Mouse (Mus musculus) CH12.LX (cell line): ENCODE results near the gene Tmco3. TPM values are rescaled to one million over a fixed set of nuclear protein-coding genes. Genes with fewer than 3 reads are reported as not detected.

Experiments used
- DNase-seq: peaks from one replicate; pipeline ENCODE4 v3.0.0-alpha.2; 2013; ENCODE audit errors: extremely low read depth
- H3K27ac ChIP-seq: 2 replicates; pipeline ENCODE4 v1.5.1; 2012; ENCODE audit warnings: low read depth, mild to moderate bottlenecking, control low read depth, moderate library complexity; ENCODE audit not compliant: insufficient read depth
- H3K27me3 ChIP-seq: replicated peaks from 2 replicates; pipeline ENCODE3; 2012; ENCODE audit warnings: inconsistent platforms
- H3K36me3 ChIP-seq, 2 experiments: replicated peaks in 1 of 2; 2 replicates each; pipeline versions ENCODE3 to v1.6.1; 2012; ENCODE audit warnings: inconsistent platforms in 1 of 2, low read length in 1 of 2, mild to moderate bottlenecking in 1 of 2, mixed read lengths in 1 of 2, moderate library complexity in 1 of 2; ENCODE audit not compliant: control insufficient read depth in 1 of 2, insufficient read depth in 1 of 2
- H3K4me1 ChIP-seq, 2 experiments: 2 replicates each; pipeline ENCODE4 v1.6.1; 2012; ENCODE audit warnings: inconsistent platforms in 1 of 2, moderate library complexity in 1 of 2; ENCODE audit not compliant: insufficient read depth in 2 of 2, control insufficient read depth in 1 of 2
- H3K4me2 ChIP-seq: 2 replicates; pipeline ENCODE4 v1.6.1; 2012; ENCODE audit warnings: low read depth, mild to moderate bottlenecking, control low read depth; ENCODE audit not compliant: poor library complexity, insufficient read depth, severe bottlenecking
- H3K4me3 ChIP-seq, 3 experiments: fragments of 150-350 bp in 1 of 3; sonication (generic) in 1 of 3; replicated peaks in 1 of 3; 2 replicates each; pipeline versions ENCODE3 to v1.5.1; 2011 to 2012; ENCODE audit warnings: low read depth in 2 of 3, low read length in 2 of 3, mild to moderate bottlenecking in 2 of 3, moderate library complexity in 2 of 3, control low read depth in 1 of 3, improper control_type of control experiment in 1 of 3, inconsistent platforms in 1 of 3, mixed read lengths in 1 of 3; ENCODE audit not compliant: poor library complexity in 1 of 3
- H3K79me2 ChIP-seq: replicated peaks from 2 replicates; pipeline ENCODE4 v1.6.1; 2012; ENCODE audit warnings: mild to moderate bottlenecking, moderate library complexity; ENCODE audit not compliant: control insufficient read depth, poor library complexity, insufficient read depth, severe bottlenecking; ENCODE audit errors: extremely low read depth
- H3K9ac ChIP-seq: 2 replicates; pipeline ENCODE4 v1.6.1; 2012; ENCODE audit warnings: low read depth, mild to moderate bottlenecking, control low read depth, moderate library complexity; ENCODE audit not compliant: insufficient read depth
- H3K9me3 ChIP-seq: replicated peaks from 2 replicates; pipeline ENCODE3; 2012; ENCODE audit warnings: low read length, inconsistent platforms, mixed read lengths
- BHLHE40 ChIP-seq: IDR thresholded peaks from 2 replicates; pipeline ENCODE4 v1.6.1; 2011; ENCODE audit warnings: mild to moderate bottlenecking, low read depth, low read length, improper control_type of control experiment
- CHD1 ChIP-seq: IDR thresholded peaks from 2 replicates; pipeline ENCODE4 v1.6.1; 2012; ENCODE audit warnings: low read depth, low read length, improper control_type of control experiment, inconsistent platforms
- CHD2 ChIP-seq: IDR thresholded peaks from 2 replicates; pipeline ENCODE4 v1.6.1; 2011; ENCODE audit warnings: low read length, improper control_type of control experiment
- CTCF ChIP-seq, 2 experiments: IDR thresholded peaks in 1 of 2; conservative IDR thresholded peaks in 1 of 2; 2 replicates each; pipeline ENCODE4 v1.5.1; 2011 to 2012; ENCODE audit warnings: low read depth in 2 of 2, low read length in 2 of 2, improper control_type of control experiment in 1 of 2, inconsistent platforms in 1 of 2, mild to moderate bottlenecking in 1 of 2, moderate library complexity in 1 of 2
- ELF1 ChIP-seq: IDR thresholded peaks from 2 replicates; pipeline ENCODE4 v1.6.1; 2014; ENCODE audit warnings: low read depth, mild to moderate bottlenecking, inconsistent platforms, low read length, improper control_type of control experiment
- EP300 ChIP-seq: IDR thresholded peaks from 2 replicates; pipeline ENCODE4 v1.6.1; 2011; ENCODE audit warnings: low read length, improper control_type of control experiment
- ETS1 ChIP-seq: conservative IDR thresholded peaks from 2 replicates; pipeline ENCODE4 v1.6.1; 2012; ENCODE audit warnings: low read depth, mild to moderate bottlenecking, inconsistent platforms, low read length, improper control_type of control experiment, moderate library complexity
- HCFC1 ChIP-seq: IDR thresholded peaks from 2 replicates; pipeline ENCODE4 v1.6.1; 2012; ENCODE audit warnings: low read depth, mild to moderate bottlenecking, inconsistent platforms, low read length, improper control_type of control experiment
- IRF4 ChIP-seq: IDR thresholded peaks from 2 replicates; pipeline ENCODE4 v1.6.1; 2014; ENCODE audit warnings: low read depth, mild to moderate bottlenecking, inconsistent platforms, low read length, improper control_type of control experiment
- JUN ChIP-seq: IDR thresholded peaks from 2 replicates; pipeline ENCODE4 v1.6.1; 2011; ENCODE audit warnings: low read depth, mild to moderate bottlenecking, low read length, improper control_type of control experiment, moderate library complexity; ENCODE audit not compliant: insufficient read depth
- JUND ChIP-seq: conservative IDR thresholded peaks from 2 replicates; pipeline ENCODE4 v1.6.1; 2011; ENCODE audit warnings: low read depth, low read length, improper control_type of control experiment
- MAFK ChIP-seq: IDR thresholded peaks from 2 replicates; pipeline ENCODE4 v1.6.1; 2011; ENCODE audit warnings: low read length, improper control_type of control experiment; ENCODE audit not compliant: insufficient replicate concordance
- MAX ChIP-seq: IDR thresholded peaks from 2 replicates; pipeline ENCODE4 v1.6.1; 2011; ENCODE audit warnings: low read length, improper control_type of control experiment
- MAZ ChIP-seq: IDR thresholded peaks from 2 replicates; pipeline ENCODE4 v1.6.1; 2012; ENCODE audit warnings: low read depth, mild to moderate bottlenecking, inconsistent platforms, low read length, improper control_type of control experiment, moderate library complexity
- MEF2A ChIP-seq: IDR thresholded peaks from 2 replicates; pipeline ENCODE4 v1.6.1; 2014; ENCODE audit warnings: low read depth, mild to moderate bottlenecking, inconsistent platforms, low read length, improper control_type of control experiment, borderline replicate concordance
- MYC ChIP-seq: IDR thresholded peaks from 2 replicates; pipeline ENCODE4 v1.6.1; 2011; ENCODE audit warnings: low read depth, mild to moderate bottlenecking, improper control_type of control experiment, low read length
- NELFE ChIP-seq: IDR thresholded peaks from 2 replicates; pipeline ENCODE4 v1.6.1; 2011; ENCODE audit warnings: low read depth, low read length, improper control_type of control experiment
- NRF1 ChIP-seq: IDR thresholded peaks from 2 replicates; pipeline ENCODE4 v1.6.1; 2014; ENCODE audit warnings: low read depth, mild to moderate bottlenecking, inconsistent platforms, low read length, improper control_type of control experiment, moderate library complexity
- PAX5 ChIP-seq: IDR thresholded peaks from 2 replicates; pipeline ENCODE4 v1.6.1; 2012; ENCODE audit warnings: low read length, inconsistent platforms, mixed read lengths
- POLR2A ChIP-seq: IDR thresholded peaks from 2 replicates; pipeline ENCODE4 v1.6.1; 2011; ENCODE audit warnings: low read depth, mild to moderate bottlenecking, improper control_type of control experiment, low read length
- POLR2AphosphoS2 ChIP-seq: IDR thresholded peaks from 2 replicates; pipeline ENCODE4 v1.6.1; 2011; ENCODE audit warnings: low read depth, low read length, improper control_type of control experiment
- RAD21 ChIP-seq: IDR thresholded peaks from 2 replicates; pipeline ENCODE4 v1.6.1; 2011; ENCODE audit warnings: low read depth, mild to moderate bottlenecking, low read length, improper control_type of control experiment, moderate library complexity
- RCOR1 ChIP-seq: conservative IDR thresholded peaks from 2 replicates; pipeline ENCODE4 v1.6.1; 2012; ENCODE audit warnings: low read depth, mild to moderate bottlenecking, inconsistent platforms, low read length, improper control_type of control experiment
- SIN3A ChIP-seq: IDR thresholded peaks from 2 replicates; pipeline ENCODE4 v1.6.1; 2012; ENCODE audit warnings: low read length, improper control_type of control experiment, inconsistent platforms
- SMC3 ChIP-seq: IDR thresholded peaks from 2 replicates; pipeline ENCODE4 v1.6.1; 2011; ENCODE audit warnings: low read depth, low read length, improper control_type of control experiment
- TBP ChIP-seq: conservative IDR thresholded peaks from 2 replicates; pipeline ENCODE4 v1.6.1; 2011; ENCODE audit warnings: low read depth, low read length, improper control_type of control experiment
- TCF12 ChIP-seq: IDR thresholded peaks from 2 replicates; pipeline ENCODE4 v1.6.1; 2014; ENCODE audit warnings: low read depth, mild to moderate bottlenecking, inconsistent platforms, low read length, improper control_type of control experiment
- UBTF ChIP-seq: IDR thresholded peaks from 2 replicates; pipeline ENCODE4 v1.6.1; 2012; ENCODE audit warnings: low read depth, mild to moderate bottlenecking, inconsistent platforms, low read length, improper control_type of control experiment, moderate library complexity
- USF1 ChIP-seq: IDR thresholded peaks from 2 replicates; pipeline ENCODE4 v1.6.1; 2014; ENCODE audit warnings: low read depth, mild to moderate bottlenecking, inconsistent platforms, low read length, improper control_type of control experiment
- ZC3H11A ChIP-seq: IDR thresholded peaks from 2 replicates; pipeline ENCODE4 v1.6.1; 2012; ENCODE audit warnings: low read depth, mild to moderate bottlenecking, inconsistent platforms, low read length, improper control_type of control experiment
- ZKSCAN1 ChIP-seq: IDR thresholded peaks from 2 replicates; pipeline ENCODE4 v1.6.1; 2012; ENCODE audit warnings: low read depth, inconsistent platforms, low read length, improper control_type of control experiment, borderline replicate concordance
- ZMIZ1 ChIP-seq: IDR thresholded peaks from 2 replicates; pipeline ENCODE4 v1.6.1; 2012; ENCODE audit warnings: low read depth, mild to moderate bottlenecking, inconsistent platforms, low read length, improper control_type of control experiment
- ZNF384 ChIP-seq: IDR thresholded peaks from 2 replicates; pipeline ENCODE4 v1.6.1; 2012; ENCODE audit warnings: low read depth, low read length, improper control_type of control experiment, inconsistent platforms
- dilution Hi-C: fragments of 300-500 bp; cut with MboI; formaldehyde crosslinking; loops from 2 replicates; pipeline ENCODE4 v1.14.3; 2020; ENCODE audit warnings: low sequenced_read_pairs; ENCODE audit not compliant: extremely low pct_unique_long_range_greater_than_20kb, extremely low pct_ligation_motif_present
- in situ Hi-C: fragments of 300-500 bp; cut with MboI; formaldehyde crosslinking; loops from 3 replicates; pipeline ENCODE4 v1.14.3; 2019; ENCODE audit warnings: low sequenced_read_pairs, low pct_ligation_motif_present, low pct_unique_long_range_greater_than_20kb, mixed read lengths
- polyA plus RNA-seq: library from polyadenylated mRNA; unstranded; fragments of >175 nt; gene quantifications from 2 replicates; pipeline ENCODE4 v1.2.1, GENCODE M21; 2012; ENCODE audit warnings: low read depth; ENCODE audit not compliant: insufficient read length
- total RNA-seq, 2 experiments: library from RNA; depleted of rRNA; stranded (reverse); fragments of 300-350 nt in 1 of 2; fragments of >200 nt in 1 of 2; gene quantifications; 2 replicates each; pipeline ENCODE4 v1.2.3; 2012 to 2014

Gene Tmco3
- total and polyA plus RNA-seq, 3 experiments, result 7.3 to 15.1 (median 10.1) TPM

GRCm38 (mm10) chr8:13283200-13283599 is 4.8 kb upstream of the Tmco3 start:
- Histone ChIP-seq H3K27me3 (no peaks in the 10 kb centered on the region), H3K4me3 (no peak overlapping the region), H3K27ac (no peak overlapping the region), H3K4me1 (peaks cover 0 to 16% of the 10 kb centered on the region in 2 experiments; a peak in 2 of 4 replicates), H3K36me3 (peaks cover 0 to 21% of the 10 kb centered on the region in 2 experiments), H3K9me3 (no peaks in the 10 kb centered on the region), H3K4me2 (no peak overlapping the region), H3K9ac (no peak overlapping the region), H3K79me2 (0 out of 2 replicates have a peak, but pooled peaks cover 3% of the 10 kb centered on the region)
- dilution Hi-C loops (no loop called here), in situ Hi-C loops (no loop called here)
- no peak for DNase-seq
- TF ChIP-seq CTCF (conservative IDR thresholded peaks at IDR 0.05 in 1 of 2, IDR thresholded peaks at IDR 0.05 in 1 of 2; ENCODE audit: low read depth in 2 of 2, low read length in 2 of 2) (0 out of 4 replicates have a peak, but pooled peaks of 1 of the 2 experiments have one; percentile 30), NELFE (no peak)

DNA sequence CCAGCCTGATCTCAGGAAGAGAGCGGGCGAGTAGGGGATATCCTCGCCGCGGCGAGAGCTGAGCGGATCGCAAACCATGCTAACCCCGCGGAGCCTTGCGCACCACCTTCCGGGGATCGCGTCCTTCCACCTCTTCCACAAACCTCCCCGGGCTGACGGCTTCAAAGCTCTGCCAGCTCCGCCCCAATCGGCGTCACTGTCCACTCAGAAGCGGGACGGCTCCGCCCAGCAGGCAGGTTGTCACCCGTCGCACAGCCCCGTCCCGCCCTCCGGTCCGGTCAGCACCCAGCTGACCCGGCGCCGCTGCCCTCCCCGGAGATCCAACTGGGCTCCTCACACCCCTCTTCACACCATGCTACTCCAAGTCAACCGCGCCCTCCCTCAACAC is 692 bp upstream of the Tmco3 start:
- peak overlapping the region; percentile 49 for H3K9ac ChIP-seq
- dilution Hi-C loops (no loop called here), in situ Hi-C loops (no loop called here)
- H3K4me2 ChIP-seq, result peak overlapping the region; percentile 63
- no peaks in the 10 kb centered on the region for H3K9me3 ChIP-seq
- 0 out of 2 replicates have a peak, but pooled peaks cover 3% of the 10 kb centered on the region for H3K79me2 ChIP-seq
- H3K36me3 ChIP-seq, result peaks cover 0 to 12% of the 10 kb centered on the region in 2 experiments
- peaks cover 3% of the 10 kb centered on the region for H3K27me3 ChIP-seq
- H3K27ac ChIP-seq, result peak overlapping the region; percentile 81
- peak; percentile 83 for DNase-seq
- H3K4me3 ChIP-seq, result peak overlapping the region; percentile 67 to 82 (median 77)
- peaks cover 5 to 25% of the 10 kb centered on the region in 2 experiments for H3K4me1 ChIP-seq
- TF ChIP-seq NRF1, result no peak
- TF ChIP-seq HCFC1, result no peak
- no peak for TF ChIP-seq JUN
- no peak; the same call in 1 of the 2 replicates for TF ChIP-seq MEF2A
- no peak for TF ChIP-seq ZKSCAN1
- no peak for TF ChIP-seq CTCF (conservative IDR thresholded peaks at IDR 0.05 in 1 of 2, IDR thresholded peaks at IDR 0.05 in 1 of 2; ENCODE audit: low read depth in 2 of 2, low read length in 2 of 2)
- TF ChIP-seq ELF1, result peak; percentile 61; the same call in 1 of the 2 replicates
- TF ChIP-seq RAD21, result no peak
- TF ChIP-seq IRF4, result no peak
- no peak for TF ChIP-seq USF1
- TF ChIP-seq SIN3A, result no peak
- no peak for TF ChIP-seq EP300
- TF ChIP-seq CHD1, result no peak
- TF ChIP-seq ZMIZ1, result 0 out of 2 replicates have a peak, but pooled peaks have one; percentile 26
- peak; percentile 12; the same call in 1 of the 2 replicates for TF ChIP-seq MAX
- no peak for TF ChIP-seq ETS1
- TF ChIP-seq POLR2AphosphoS2, result no peak
- peak; percentile 38; the same call in 1 of the 2 replicates for TF ChIP-seq UBTF
- no peak for TF ChIP-seq MAZ
- TF ChIP-seq CHD2, result no peak
- TF ChIP-seq ZC3H11A, result no peak
- TF ChIP-seq MAFK, result no peak
- TF ChIP-seq MYC, result no peak
- TF ChIP-seq RCOR1, result no peak
- TF ChIP-seq POLR2A, result peak; percentile 41
- peak; percentile 35; the same call in 1 of the 2 replicates for TF ChIP-seq TCF12
- no peak for TF ChIP-seq JUND
- no peak for TF ChIP-seq SMC3
- TF ChIP-seq TBP, result peak; percentile 57; the same call in 1 of the 2 replicates
- TF ChIP-seq ZNF384, result no peak
- TF ChIP-seq BHLHE40, result no peak
- no peak for TF ChIP-seq PAX5
